Mouse (Mus musculus): ENCODE measurements around the gene Peli2. TPM values are rescaled to one million over a fixed set of nuclear protein-coding genes. Genes with fewer than 3 reads are reported as not detected.

The Peli2 gene
- total RNA-seq, 1 experiment = 1.6 TPM

- H3K27ac ChIP-seq (ENCODE audit: insufficient read depth, low read depth, low read length, poor library complexity, severe bottlenecking) = no peak overlapping the region
- H3K4me1 ChIP-seq (ENCODE audit: control insufficient read depth in 2 of 2, insufficient read depth in 2 of 2, low read length in 2 of 2, poor library complexity in 1 of 2) = no peaks in the 10 kb centered on the region
- in situ Hi-C loops (cut with MboI; ENCODE audit: low sequenced_read_pairs in 2 of 2, unreplicated experiment in 2 of 2) = no loop called here
- DNase-seq (ENCODE audit: low read depth, low spot score) = no peak
- no peak overlapping the region for H3K4me3 ChIP-seq (ENCODE audit: insufficient read depth in 1 of 2, low read depth in 1 of 2, low read length in 2 of 2, poor library complexity in 1 of 2, severe bottlenecking in 1 of 2)
- no peaks in the 10 kb centered on the region for H3K36me3 ChIP-seq (ENCODE audit: control insufficient read depth, insufficient read depth, low read length, poor library complexity, severe bottlenecking)
- no peaks in the 10 kb centered on the region for H3K9me3 ChIP-seq (ENCODE audit: control insufficient read depth, insufficient read depth, low read depth, low read length)
- H3K9ac ChIP-seq (ENCODE audit: insufficient read depth, low read depth, low read length, poor library complexity, severe bottlenecking) = no peak overlapping the region
- TF ChIP-seq MAFK (IDR thresholded peaks at IDR 0.05; ENCODE audit: insufficient read depth, low read depth, low read length) (no peak), HCFC1 (IDR thresholded peaks at IDR 0.05; ENCODE audit: borderline replicate concordance, insufficient read depth, low read length) (no peak), ZNF384 (IDR thresholded peaks at IDR 0.05; ENCODE audit: low read depth, low read length) (no peak)
These were observed 30.3 kb downstream of the Peli2 start for GRCm38 (mm10) chr14:48150903-48151302.

GRCm38 (mm10) chr14:48151554-48151953 is 30.9 kb downstream of the Peli2 start:
- no peaks in the 10 kb centered on the region for H3K36me3 ChIP-seq (ENCODE audit: control insufficient read depth, insufficient read depth, low read length, poor library complexity, severe bottlenecking)
- H3K27ac ChIP-seq (ENCODE audit: insufficient read depth, low read depth, low read length, poor library complexity, severe bottlenecking) = no peak overlapping the region
- no peaks in the 10 kb centered on the region for H3K9me3 ChIP-seq (ENCODE audit: control insufficient read depth, insufficient read depth, low read depth, low read length)
- no peak overlapping the region for H3K4me3 ChIP-seq (ENCODE audit: insufficient read depth in 1 of 2, low read depth in 1 of 2, low read length in 2 of 2, poor library complexity in 1 of 2, severe bottlenecking in 1 of 2)
- H3K9ac ChIP-seq (ENCODE audit: insufficient read depth, low read depth, low read length, poor library complexity, severe bottlenecking) = no peak overlapping the region
- H3K4me1 ChIP-seq (ENCODE audit: control insufficient read depth in 2 of 2, insufficient read depth in 2 of 2, low read length in 2 of 2, poor library complexity in 1 of 2) = no peaks in the 10 kb centered on the region
- no peak for DNase-seq (ENCODE audit: low read depth, low spot score)
- TF ChIP-seq CHD2 (IDR thresholded peaks at IDR 0.05; ENCODE audit: low read depth, low read length) = no peak
- TF ChIP-seq MAFK (IDR thresholded peaks at IDR 0.05; ENCODE audit: insufficient read depth, low read depth, low read length) = no peak
- TF ChIP-seq ZC3H11A (IDR thresholded peaks at IDR 0.05; ENCODE audit: borderline replicate concordance, low read depth, low read length) = no peak
- TF ChIP-seq ZNF384 (IDR thresholded peaks at IDR 0.05; ENCODE audit: low read depth, low read length) = no peak
- no peak for TF ChIP-seq HCFC1 (IDR thresholded peaks at IDR 0.05; ENCODE audit: borderline replicate concordance, insufficient read depth, low read length)
- in situ Hi-C loops (cut with MboI; ENCODE audit: low sequenced_read_pairs in 2 of 2, unreplicated experiment in 2 of 2) = no loop called here

- Histone ChIP-seq H3K9me3 (ENCODE audit: control insufficient read depth, insufficient read depth, low read depth, low read length) (no peaks in the 10 kb centered on the region), H3K4me1 (ENCODE audit: control insufficient read depth in 2 of 2, insufficient read depth in 2 of 2, low read length in 2 of 2, poor library complexity in 1 of 2) (no peaks in the 10 kb centered on the region), H3K4me3 (ENCODE audit: insufficient read depth in 1 of 2, low read depth in 1 of 2, low read length in 2 of 2, poor library complexity in 1 of 2, severe bottlenecking in 1 of 2) (no peak overlapping the region), H3K36me3 (ENCODE audit: control insufficient read depth, insufficient read depth, low read length, poor library complexity, severe bottlenecking) (no peaks in the 10 kb centered on the region), H3K27ac (ENCODE audit: insufficient read depth, low read depth, low read length, poor library complexity, severe bottlenecking) (no peak overlapping the region), H3K9ac (ENCODE audit: insufficient read depth, low read depth, low read length, poor library complexity, severe bottlenecking) (no peak overlapping the region)
- in situ Hi-C loops (cut with MboI; ENCODE audit: low sequenced_read_pairs in 2 of 2, unreplicated experiment in 2 of 2) = no loop called here
- DNase-seq (ENCODE audit: low read depth, low spot score) = no peak
- TF ChIP-seq CHD2 (IDR thresholded peaks at IDR 0.05; ENCODE audit: low read depth, low read length) (no peak), ZC3H11A (IDR thresholded peaks at IDR 0.05; ENCODE audit: borderline replicate concordance, low read depth, low read length) (no peak), MAFK (IDR thresholded peaks at IDR 0.05; ENCODE audit: insufficient read depth, low read depth, low read length) (no peak), HCFC1 (IDR thresholded peaks at IDR 0.05; ENCODE audit: borderline replicate concordance, insufficient read depth, low read length) (no peak), ZNF384 (IDR thresholded peaks at IDR 0.05; ENCODE audit: low read depth, low read length) (no peak)
These were observed 32.4 kb downstream of the Peli2 start for GRCm38 (mm10) chr14:48153064-48153463.

GRCm38 (mm10) chr14:48153865-48154511 is 33.4 kb downstream of the Peli2 start:
- in situ Hi-C loops (cut with MboI; ENCODE audit: low sequenced_read_pairs in 2 of 2, unreplicated experiment in 2 of 2) = no loop called here
- H3K36me3 ChIP-seq (ENCODE audit: control insufficient read depth, insufficient read depth, low read length, poor library complexity, severe bottlenecking) = no peaks in the 10 kb centered on the region
- DNase-seq (ENCODE audit: low read depth, low spot score) = no peak
- no peak overlapping the region for H3K27ac ChIP-seq (ENCODE audit: insufficient read depth, low read depth, low read length, poor library complexity, severe bottlenecking)
- no peak overlapping the region for H3K4me3 ChIP-seq (ENCODE audit: insufficient read depth in 1 of 2, low read depth in 1 of 2, low read length in 2 of 2, poor library complexity in 1 of 2, severe bottlenecking in 1 of 2)
- H3K9me3 ChIP-seq (ENCODE audit: control insufficient read depth, insufficient read depth, low read depth, low read length) = no peaks in the 10 kb centered on the region
- TF ChIP-seq CHD2 (IDR thresholded peaks at IDR 0.05; ENCODE audit: low read depth, low read length) (no peak), MAFK (IDR thresholded peaks at IDR 0.05; ENCODE audit: insufficient read depth, low read depth, low read length) (no peak), ZNF384 (IDR thresholded peaks at IDR 0.05; ENCODE audit: low read depth, low read length) (no peak), ZC3H11A (IDR thresholded peaks at IDR 0.05; ENCODE audit: borderline replicate concordance, low read depth, low read length) (no peak), HCFC1 (IDR thresholded peaks at IDR 0.05; ENCODE audit: borderline replicate concordance, insufficient read depth, low read length) (no peak)
- H3K4me1 ChIP-seq (ENCODE audit: control insufficient read depth in 2 of 2, insufficient read depth in 2 of 2, low read length in 2 of 2, poor library complexity in 1 of 2) = no peaks in the 10 kb centered on the region
- H3K9ac ChIP-seq (ENCODE audit: insufficient read depth, low read depth, low read length, poor library complexity, severe bottlenecking) = no peak overlapping the region

GRCm38 (mm10) chr14:48154641-48155040 is 34.0 kb downstream of the Peli2 start:
- no peak for TF ChIP-seq HCFC1 (IDR thresholded peaks at IDR 0.05; ENCODE audit: borderline replicate concordance, insufficient read depth, low read length)
- no peak for TF ChIP-seq MAFK (IDR thresholded peaks at IDR 0.05; ENCODE audit: insufficient read depth, low read depth, low read length)
- TF ChIP-seq CHD2 (IDR thresholded peaks at IDR 0.05; ENCODE audit: low read depth, low read length) = no peak
- no peak for TF ChIP-seq ZC3H11A (IDR thresholded peaks at IDR 0.05; ENCODE audit: borderline replicate concordance, low read depth, low read length)
- no peak for TF ChIP-seq ZNF384 (IDR thresholded peaks at IDR 0.05; ENCODE audit: low read depth, low read length)
- no peak for DNase-seq (ENCODE audit: low read depth, low spot score)
- H3K9ac ChIP-seq (ENCODE audit: insufficient read depth, low read depth, low read length, poor library complexity, severe bottlenecking) = no peak overlapping the region
- no peak overlapping the region for H3K4me3 ChIP-seq (ENCODE audit: insufficient read depth in 1 of 2, low read depth in 1 of 2, low read length in 2 of 2, poor library complexity in 1 of 2, severe bottlenecking in 1 of 2)
- no peak overlapping the region for H3K27ac ChIP-seq (ENCODE audit: insufficient read depth, low read depth, low read length, poor library complexity, severe bottlenecking)
- in situ Hi-C loops (cut with MboI; ENCODE audit: low sequenced_read_pairs in 2 of 2, unreplicated experiment in 2 of 2) = no loop called here
- no peaks in the 10 kb centered on the region for H3K9me3 ChIP-seq (ENCODE audit: control insufficient read depth, insufficient read depth, low read depth, low read length)
- no peaks in the 10 kb centered on the region for H3K4me1 ChIP-seq (ENCODE audit: control insufficient read depth in 2 of 2, insufficient read depth in 2 of 2, low read length in 2 of 2, poor library complexity in 1 of 2)
- H3K36me3 ChIP-seq (ENCODE audit: control insufficient read depth, insufficient read depth, low read length, poor library complexity, severe bottlenecking) = no peaks in the 10 kb centered on the region

Measured in ES-E14 (cell line).